Mouse (Mus musculus): ENCODE results near the gene Ms4a3.

The Ms4a3 gene

GRCm38 (mm10) chr19:11640732-11641131, at the start of gene Ms4a3:
Ms4a3 (minus strand) TSS chr19:11640851.
- DNase-seq (ENCODE audit: low spot score) = no peak

- no peak for DNase-seq (ENCODE audit: low spot score)
These were observed 20.9 kb upstream of the Ms4a3 start for GRCm38 (mm10) chr19:11661562-11661961.

- DNase-seq (ENCODE audit: low spot score) = no peak
These were observed 19.8 kb upstream of the Ms4a3 start, which contains the start of gene Oosp2 for GRCm38 (mm10) chr19:11660459-11660858. Oosp2 (minus strand) TSS chr19:11660559.

GRCm38 (mm10) chr19:11659142-11659541, 18.5 kb upstream of the Ms4a3 start:
- no peak for DNase-seq (ENCODE audit: low spot score)

GRCm38 (mm10) chr19:11649564-11649963, 8.9 kb upstream of the Ms4a3 start:
- DNase-seq (ENCODE audit: low spot score) = no peak

GRCm38 (mm10) chr19:11646166-11646565, 5.5 kb upstream of the Ms4a3 start:
- DNase-seq (ENCODE audit: low spot score) = no peak

GRCm38 (mm10) chr19:11639038-11639437, 1.6 kb downstream of the Ms4a3 start:
- no peak for DNase-seq (ENCODE audit: low spot score)

- DNase-seq (ENCODE audit: low spot score) = no peak
These were observed 5.1 kb downstream of the Ms4a3 start for GRCm38 (mm10) chr19:11635572-11635971.

- DNase-seq (ENCODE audit: low spot score) = no peak
These were observed 6.3 kb downstream of the Ms4a3 start for GRCm38 (mm10) chr19:11634330-11634729.

- DNase-seq (ENCODE audit: low spot score) = no peak
These were observed 6.9 kb downstream of the Ms4a3 start for GRCm38 (mm10) chr19:11633732-11634131.

- no peak for DNase-seq (ENCODE audit: low spot score)
These were observed 15.4 kb downstream of the Ms4a3 start for GRCm38 (mm10) chr19:11625231-11625630.

GRCm38 (mm10) chr19:11624800-11625199, 15.9 kb downstream of the Ms4a3 start:
- DNase-seq (ENCODE audit: low spot score) = no peak

GRCm38 (mm10) chr19:11623551-11623950, 17.1 kb downstream of the Ms4a3 start, which contains the start of gene Ms4a2:
Ms4a2 (minus strand) TSS chr19:11623719.
- no peak for DNase-seq (ENCODE audit: low spot score)

GRCm38 (mm10) chr19:11617983-11618382, 22.7 kb downstream of the Ms4a3 start:
- DNase-seq (ENCODE audit: low spot score) = no peak

- no peak for DNase-seq (ENCODE audit: low spot score)
These were observed 25.8 kb downstream of the Ms4a3 start for GRCm38 (mm10) chr19:11614805-11615204.

- no peak for DNase-seq (ENCODE audit: low spot score)
These were observed 26.7 kb downstream of the Ms4a3 start for GRCm38 (mm10) chr19:11613776-11614443.

GRCm38 (mm10) chr19:11613084-11613483, 27.6 kb downstream of the Ms4a3 start:
- no peak for DNase-seq (ENCODE audit: low spot score)

GRCm38 (mm10) chr19:11612293-11612692, 28.4 kb downstream of the Ms4a3 start:
- no peak for DNase-seq (ENCODE audit: low spot score)

- peak; percentile 12 for DNase-seq (ENCODE audit: low spot score)
These were observed 29.1 kb downstream of the Ms4a3 start for GRCm38 (mm10) chr19:11611541-11611945.

GRCm38 (mm10) chr19:11608172-11608571, 32.5 kb downstream of the Ms4a3 start:
- DNase-seq (ENCODE audit: low spot score) = peak; percentile 23

GRCm38 (mm10) chr19:11604603-11605002, 36.0 kb downstream of the Ms4a3 start, which contains the start of gene Ms4a6d:
Ms4a6d (minus strand) TSS chr19:11604849.
- DNase-seq (ENCODE audit: low spot score) = no peak

GRCm38 (mm10) chr19:11602026-11602425, 38.6 kb downstream of the Ms4a3 start:
- DNase-seq (ENCODE audit: low spot score) = peak; percentile 4

GRCm38 (mm10) chr19:11601349-11601748, 39.3 kb downstream of the Ms4a3 start:
- no peak for DNase-seq (ENCODE audit: low spot score)

GRCm38 (mm10) chr19:11589891-11590449, 50.7 kb downstream of the Ms4a3 start:
- no peak for DNase-seq (ENCODE audit: low spot score)

Data from spleen, adult 12 weeks (tissue).